Mouse (Mus musculus): ENCODE measurements around the gene Syn3.

GRCm38 (mm10) chr10:86171246-86171645 lies 327.4 kb downstream of the Syn3 start:
- TF ChIP-seq POLR2A (IDR thresholded peaks at IDR 0.05; ENCODE audit: low read depth, low read length), result no peak
- no peak for TF ChIP-seq CTCF (IDR thresholded peaks at IDR 0.05; ENCODE audit: extremely low read depth, insufficient read length, insufficient replicate concordance, low read depth, low read length)

Data from small intestine, adult 2 months (tissue).